Mouse (Mus musculus) lung, embryonic 14.5 days (tissue): Measurements from ENCODE around the gene Il23a. TPM values are rescaled to one million over a fixed set of nuclear protein-coding genes. Genes with fewer than 3 reads are reported as not detected.
A peak's percentile ranks its signal among the peaks of the same experiment; 100 is the strongest.
"Not testable (repeated sequence)": the region's sequence is repeated elsewhere in the genome, so short reads cannot be mapped to it uniquely, and the experiment has no call there.

Source experiments
- ATAC-seq: fragments of 200-750 bp; cut with Nextera tagmentation; 2 replicates; pipeline ENCODE4 v1.8.0; 2017; ENCODE audit warnings: mild to moderate bottlenecking, moderate TSS enrichment, moderate library complexity; ENCODE audit not compliant: insufficient read depth
- DNase-seq: peaks from one replicate; pipeline ENCODE4 v3.0.0-alpha.2; 2015
- H3K27ac ChIP-seq: fragments of 300-500 bp; sonication (generic); 2 replicates; pipeline ENCODE4 v1.5.1; 2014; ENCODE audit warnings: low read depth, mild to moderate bottlenecking, moderate library complexity
- H3K27me3 ChIP-seq: fragments of 300-500 bp; sonication (generic); 2 replicates; pipeline ENCODE4 v1.6.1; 2014; ENCODE audit warnings: low read length, control low read depth; ENCODE audit not compliant: insufficient read depth
- H3K36me3 ChIP-seq: fragments of 300-500 bp; sonication (generic); 2 replicates; pipeline ENCODE4 v1.6.1; 2014; ENCODE audit warnings: control low read depth; ENCODE audit not compliant: insufficient read depth
- H3K4me1 ChIP-seq: fragments of 300-500 bp; sonication (generic); 2 replicates; pipeline ENCODE4 v1.6.1; 2014; ENCODE audit warnings: antibody characterized with exemption, control low read depth; ENCODE audit not compliant: insufficient read depth
- H3K4me2 ChIP-seq: fragments of 300-500 bp; sonication (generic); 2 replicates; pipeline ENCODE4 v1.6.1; 2014; ENCODE audit warnings: mild to moderate bottlenecking
- H3K4me3 ChIP-seq: fragments of 300-500 bp; sonication (generic); 2 replicates; pipeline ENCODE4 v1.5.1; 2014; ENCODE audit warnings: low read depth, low read length
- H3K9ac ChIP-seq: fragments of 300-500 bp; sonication (generic); 2 replicates; pipeline ENCODE4 v1.6.1; 2014
- H3K9me3 ChIP-seq: fragments of 300-500 bp; sonication (generic); 2 replicates; pipeline ENCODE4 v1.6.1; 2016; ENCODE audit warnings: low read depth, low read length, control low read depth
- CTCF ChIP-seq: IDR thresholded peaks from 2 replicates; pipeline ENCODE4 v1.5.1; 2016; ENCODE audit warnings: antibody characterized with exemption, low read depth
- WGBS: fragments of 180-500 bp; shearing (Covaris S2); extraction: QIAGEN DNeasy Blood & Tissue Kit; methylation state at CpG from one replicate; pipeline ENCODE4 v1.1.7; 2014; 5-methylcytosine and 5-hydroxymethylcytosine counted together
- polyA plus RNA-seq: library from polyadenylated mRNA; unstranded; fragments of >200 nt; fragmentation: Nextera tagmentation; extraction: Ambion mirVana; gene quantifications from 2 replicates; pipeline ENCODE4 v1.2.1, GENCODE M21; 2014

Gene Il23a
- polyA plus RNA-seq, 1 experiment from 2014 or later = 0.17 TPM

- no peaks in the 10 kb centered on the region for H3K27me3 ChIP-seq
- no peak for TF ChIP-seq CTCF
Observed at GRCm38 (mm10) chr10:128337306-128338181, 39.0 kb upstream of the Il23a start, which contains the start of gene Cs. Gene Cs, plus strand, starts transcription at chr10:128337734.

GRCm38 (mm10) chr10:128336597-128336996, 38.0 kb upstream of the Il23a start:
- Histone ChIP-seq H3K9ac (peak overlapping the region; percentile 85), H3K36me3 (peaks cover 9% of the 10 kb centered on the region; the same call in 1 of the 2 replicates), H3K9me3 (no peaks in the 10 kb centered on the region), H3K27ac (peak overlapping the region; percentile 71), H3K4me1 (peaks cover 8% of the 10 kb centered on the region), H3K4me3 (peak overlapping the region; percentile 93; the same call in 1 of the 2 replicates), H3K27me3 (no peaks in the 10 kb centered on the region), H3K4me2 (peak overlapping the region; percentile 80)
- TF ChIP-seq CTCF = no peak
- DNase-seq (no peak), ATAC-seq (no peak)
- 70% methylated on average over 3 of the region's 3 CpGs for WGBS

More at GRCm38 (mm10) chr10:128337306-128338181, 39.0 kb upstream of the Il23a start, which contains the start of gene Cs:
- H3K4me1 ChIP-seq = peaks cover 8% of the 10 kb centered on the region
- peak; percentile 98 for ATAC-seq
- WGBS = under 1% methylated on average over 59 of the region's 61 CpGs
- peak; percentile 99 for DNase-seq
- peaks cover 9% of the 10 kb centered on the region; the same call in 1 of the 2 replicates for H3K36me3 ChIP-seq
- H3K4me3 ChIP-seq = peak within 1 kb of the TSS; percentile 93
- H3K9ac ChIP-seq = peak within 1 kb of the TSS; percentile 85
- H3K27ac ChIP-seq = peak within 1 kb of the TSS; percentile 85
- H3K4me2 ChIP-seq = peak within 1 kb of the TSS; percentile 94
- no peaks in the 10 kb centered on the region for H3K9me3 ChIP-seq

- H3K27me3 ChIP-seq = no peaks in the 10 kb centered on the region
- 93% methylated on average over 3 of the region's 3 CpGs for WGBS
- no peak for TF ChIP-seq CTCF
- H3K9me3 ChIP-seq = no peaks in the 10 kb centered on the region
- peaks cover 8% of the 10 kb centered on the region for H3K4me1 ChIP-seq
- peaks cover 7% of the 10 kb centered on the region; the same call in 1 of the 2 replicates for H3K36me3 ChIP-seq
- ATAC-seq = no peak
- DNase-seq = no peak
- no peak overlapping the region for H3K27ac ChIP-seq
- no peak overlapping the region for H3K4me2 ChIP-seq
- no peak overlapping the region for H3K4me3 ChIP-seq
- H3K9ac ChIP-seq = no peak overlapping the region
Observed at GRCm38 (mm10) chr10:128336195-128336594, 37.6 kb upstream of the Il23a start.

- TF ChIP-seq CTCF = peak; percentile 87
- DNase-seq (peak; percentile 90), ATAC-seq (no peak)
- no peak overlapping the region for H3K27ac ChIP-seq
- 1% methylated on average over 4 of the region's 4 CpGs for WGBS
- peaks cover 8% of the 10 kb centered on the region for H3K4me1 ChIP-seq
- H3K4me3 ChIP-seq = no peak overlapping the region
- H3K9ac ChIP-seq = no peak overlapping the region
- 0 out of 2 replicates have a peak, but pooled peaks cover 3% of the 10 kb centered on the region for H3K36me3 ChIP-seq
- H3K9me3 ChIP-seq = no peaks in the 10 kb centered on the region
- no peak overlapping the region for H3K4me2 ChIP-seq
- H3K27me3 ChIP-seq = no peaks in the 10 kb centered on the region
Observed at GRCm38 (mm10) chr10:128335582-128335981, 37.0 kb upstream of the Il23a start.

GRCm38 (mm10) chr10:128332358-128333249, 34.1 kb upstream of the Il23a start:
- 66% methylated on average over 6 of the region's 6 CpGs for WGBS
- not testable (repeated sequence) for ATAC-seq, H3K9me3 ChIP-seq, H3K4me1 ChIP-seq, DNase-seq, H3K27me3 ChIP-seq, H3K27ac ChIP-seq, H3K4me3 ChIP-seq, H3K9ac ChIP-seq, H3K4me2 ChIP-seq
- H3K36me3 ChIP-seq = peaks cover 13% of the 10 kb centered on the region

GRCm38 (mm10) chr10:128327610-128328009, 29.1 kb upstream of the Il23a start:
- H3K4me2 ChIP-seq = no peak overlapping the region
- H3K36me3 ChIP-seq = peaks cover 38% of the 10 kb centered on the region
- H3K27ac ChIP-seq = no peak overlapping the region
- no peaks in the 10 kb centered on the region for H3K27me3 ChIP-seq
- TF ChIP-seq CTCF = no peak
- peaks cover 5% of the 10 kb centered on the region; the same call in 1 of the 2 replicates for H3K4me1 ChIP-seq
- ATAC-seq = no peak
- WGBS = 82% methylated on average over 10 of the region's 10 CpGs
- H3K9ac ChIP-seq = no peak overlapping the region
- no peaks in the 10 kb centered on the region for H3K9me3 ChIP-seq
- no peak for DNase-seq
- no peak overlapping the region for H3K4me3 ChIP-seq
